Mouse (Mus musculus) inflammation-experienced regulatory T-cells, adult 6 months (primary cell): ENCODE measurements at regions not wholly inside any gene's neighbourhood (a gene's known extent, or its start where the extent isn't known, plus 50 kb on each side); places are given as distances from the start of the nearest gene placed in this dataset.
A peak's percentile ranks its signal among the peaks of the same experiment; 100 is the strongest.

Experiments
- ATAC-seq: one replicate; pipeline ENCODE4 v1.8.0; 2017

GRCm38 (mm10) chr1:43882576-43882975, 50.9 kb upstream of the Tpp2 start:
- ATAC-seq = no peak

- peak; percentile 95 for ATAC-seq
These were observed 52.8 kb upstream of the Uxs1 start for GRCm38 (mm10) chr1:43880396-43880795.

- no peak for ATAC-seq
These were observed 52.3 kb upstream of the Uxs1 start for GRCm38 (mm10) chr1:43879896-43880295.

GRCm38 (mm10) chr1:43879163-43879562, 51.6 kb upstream of the Uxs1 start:
- ATAC-seq = no peak

- no peak for ATAC-seq
These were observed 50.6 kb upstream of the Uxs1 start for GRCm38 (mm10) chr1:43878163-43878562.

GRCm38 (mm10) chr1:43877704-43878103, 50.1 kb upstream of the Uxs1 start:
- no peak for ATAC-seq
